Mouse (Mus musculus) splenic B cell, adult 2 months (primary cell): ENCODE measurements around the gene Efnb3.

ENCODE experiments used
- DNase-seq: peaks from one replicate; pipeline ENCODE4 v3.0.0-alpha.2; 2011; ENCODE audit warnings: low read depth, low spot score
- H3K27me3 ChIP-seq: 2 replicates; pipeline ENCODE4 v1.6.1; 2012; ENCODE audit warnings: mild to moderate bottlenecking, low read length, moderate library complexity, mixed read lengths; ENCODE audit not compliant: control insufficient read depth, poor library complexity, insufficient read depth, severe bottlenecking
- H3K36me3 ChIP-seq: 2 replicates; pipeline ENCODE4 v1.6.1; 2012; ENCODE audit warnings: mild to moderate bottlenecking, low read length, moderate library complexity, mixed read lengths; ENCODE audit not compliant: control insufficient read depth, poor library complexity, insufficient read depth, severe bottlenecking

Gene Efnb3

GRCm38 (mm10) chr11:69591899-69592637 lies 32.1 kb upstream of the Efnb3 start:
- DNase-seq, result no peak
- H3K36me3 ChIP-seq, result peaks cover 6% of the 10 kb centered on the region
- H3K27me3 ChIP-seq, result no peaks in the 10 kb centered on the region

GRCm38 (mm10) chr11:69591424-69591823 lies 31.4 kb upstream of the Efnb3 start:
- Histone ChIP-seq H3K27me3 (no peaks in the 10 kb centered on the region), H3K36me3 (peaks cover 6% of the 10 kb centered on the region)
- no peak for DNase-seq

GRCm38 (mm10) chr11:69590622-69591021 lies 30.6 kb upstream of the Efnb3 start:
- Histone ChIP-seq H3K27me3 (no peaks in the 10 kb centered on the region), H3K36me3 (peaks cover 6% of the 10 kb centered on the region)
- no peak for DNase-seq

- Histone ChIP-seq H3K36me3 (peaks cover 6% of the 10 kb centered on the region), H3K27me3 (no peaks in the 10 kb centered on the region)
- no peak for DNase-seq
These were observed 29.3 kb upstream of the Efnb3 start for GRCm38 (mm10) chr11:69589207-69589834.

- peak; percentile 42 for DNase-seq
- H3K27me3 ChIP-seq, result no peaks in the 10 kb centered on the region
- peaks cover 2% of the 10 kb centered on the region; the same call in 1 of the 2 replicates for H3K36me3 ChIP-seq
These were observed 25.8 kb upstream of the Efnb3 start for GRCm38 (mm10) chr11:69585718-69586325.

- no peaks in the 10 kb centered on the region for H3K27me3 ChIP-seq
- DNase-seq, result no peak
- H3K36me3 ChIP-seq, result peaks cover 2% of the 10 kb centered on the region; the same call in 1 of the 2 replicates
These were observed 24.9 kb upstream of the Efnb3 start for GRCm38 (mm10) chr11:69584937-69585336.

- DNase-seq, result no peak
- Histone ChIP-seq H3K27me3 (no peaks in the 10 kb centered on the region), H3K36me3 (peaks cover 2% of the 10 kb centered on the region; the same call in 1 of the 2 replicates)
These were observed 24.0 kb upstream of the Efnb3 start for GRCm38 (mm10) chr11:69584008-69584407.

- DNase-seq, result no peak
- no peaks in the 10 kb centered on the region for H3K36me3 ChIP-seq
These were observed 22.3 kb upstream of the Efnb3 start for GRCm38 (mm10) chr11:69582230-69582805.

GRCm38 (mm10) chr11:69581814-69582213 lies 21.8 kb upstream of the Efnb3 start:
- no peaks in the 10 kb centered on the region for H3K36me3 ChIP-seq
- H3K27me3 ChIP-seq, result no peaks in the 10 kb centered on the region
- DNase-seq, result peak; percentile 18

More at GRCm38 (mm10) chr11:69582230-69582805, 22.3 kb upstream of the Efnb3 start:
- no peaks in the 10 kb centered on the region for H3K27me3 ChIP-seq

- H3K27me3 ChIP-seq, result no peaks in the 10 kb centered on the region
- H3K36me3 ChIP-seq, result no peaks in the 10 kb centered on the region; the same call in 1 of the 2 replicates
- DNase-seq, result peak; percentile 80
These were observed 21.2 kb upstream of the Efnb3 start for GRCm38 (mm10) chr11:69581147-69581688.

- no peaks in the 10 kb centered on the region for H3K27me3 ChIP-seq
- no peak for DNase-seq
- no peaks in the 10 kb centered on the region; the same call in 1 of the 2 replicates for H3K36me3 ChIP-seq
These were observed 20.7 kb upstream of the Efnb3 start for GRCm38 (mm10) chr11:69580572-69581146.

- Histone ChIP-seq H3K27me3 (no peaks in the 10 kb centered on the region), H3K36me3 (no peaks in the 10 kb centered on the region; the same call in 1 of the 2 replicates)
- DNase-seq, result peak; percentile 94
These were observed 20.1 kb upstream of the Efnb3 start, which contains the start of the genes Wrap53 and Trp53 for GRCm38 (mm10) chr11:69580091-69580514. Wrap53 (minus strand) TSS chr11:69580255. Trp53 (plus strand) TSS chr11:69580359.

- H3K27me3 ChIP-seq, result no peaks in the 10 kb centered on the region
- H3K36me3 ChIP-seq, result no peaks in the 10 kb centered on the region; the same call in 1 of the 2 replicates
- DNase-seq, result peak; percentile 94
These were observed 19.4 kb upstream of the Efnb3 start for GRCm38 (mm10) chr11:69579128-69580017.
